Mouse (Mus musculus) bone marrow, adult 2 months (tissue): Measurements from ENCODE around the gene Nudt9.
A peak's percentile ranks its signal among the peaks of the same experiment; 100 is the strongest.

Source experiments
- CTCF ChIP-seq: fragments of 200-500 bp; IDR thresholded peaks from 2 replicates; pipeline ENCODE4 v1.5.1; 2011; ENCODE audit warnings: low read length, control low read depth; ENCODE audit not compliant: control insufficient read depth, insufficient read depth
- POLR2A ChIP-seq: fragments of 200-500 bp; IDR thresholded peaks from 2 replicates; pipeline ENCODE4 v1.6.1; 2011; ENCODE audit warnings: low read depth, mild to moderate bottlenecking, control low read depth, low read length, borderline replicate concordance; ENCODE audit not compliant: control insufficient read depth

GRCm38 (mm10) chr5:104046256-104047199 lies at the start of gene Nudt9:
- TF ChIP-seq POLR2A (peak; percentile 66; the same call in 1 of the 2 replicates), CTCF (no peak)
